Mouse (Mus musculus) brown adipose tissue, adult 24 weeks (tissue): ENCODE results near the gene Ctbp1. TPM values are rescaled to one million over a fixed set of nuclear protein-coding genes. Genes with fewer than 3 reads are reported as not detected.

Experiments
- H3K27ac ChIP-seq: fragments of 200-500 bp; replicated peaks from 2 replicates; pipeline ENCODE4 v1.5.1; 2012; ENCODE audit warnings: low read depth, mild to moderate bottlenecking, low read length
- H3K4me1 ChIP-seq: fragments of 200-500 bp; 2 replicates; pipeline ENCODE4 v1.6.1; 2012; ENCODE audit warnings: low read length, mixed read lengths; ENCODE audit not compliant: control insufficient read depth, insufficient read depth, insufficient read length
- H3K4me3 ChIP-seq: fragments of 200-500 bp; 2 replicates; pipeline ENCODE4 v1.5.1; 2012; ENCODE audit warnings: low read depth, mild to moderate bottlenecking, low read length, moderate library complexity; ENCODE audit not compliant: insufficient read depth
- polyA plus RNA-seq: library from polyadenylated mRNA; stranded (reverse); fragments of >200 nt; gene quantifications from 2 replicates; pipeline ENCODE4 v1.2.4, GENCODE M21; 2012; ENCODE audit not compliant: missing spikeins, insufficient read depth, insufficient read length

Ctbp1 gene
- polyA plus RNA-seq, 1 experiment, result 75.4 TPM

DNA sequence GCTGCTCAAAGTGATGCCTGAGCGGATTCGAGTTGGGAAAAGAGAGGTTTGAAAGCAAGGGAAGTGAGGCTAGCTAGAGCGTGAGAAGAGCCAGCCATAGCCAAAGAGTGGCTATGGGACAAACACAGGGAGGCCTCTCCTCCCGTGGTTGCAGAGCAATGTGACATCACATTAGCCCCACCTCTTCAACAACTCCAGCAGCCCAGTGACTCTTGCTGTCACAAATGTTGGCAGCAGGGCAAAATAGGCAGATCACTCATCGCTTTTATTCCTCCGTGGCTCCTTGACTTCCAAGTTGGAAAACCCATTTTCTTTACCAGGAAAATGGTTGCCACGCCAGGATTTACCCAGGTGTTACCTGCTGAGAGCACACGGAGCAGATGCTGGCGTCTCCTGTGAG is 67.7 kb downstream of the Ctbp1 start:
- H3K4me1 ChIP-seq, result peaks cover 10% of the 10 kb centered on the region; the same call in 1 of the 2 replicates
- no peak overlapping the region for H3K4me3 ChIP-seq

DNA sequence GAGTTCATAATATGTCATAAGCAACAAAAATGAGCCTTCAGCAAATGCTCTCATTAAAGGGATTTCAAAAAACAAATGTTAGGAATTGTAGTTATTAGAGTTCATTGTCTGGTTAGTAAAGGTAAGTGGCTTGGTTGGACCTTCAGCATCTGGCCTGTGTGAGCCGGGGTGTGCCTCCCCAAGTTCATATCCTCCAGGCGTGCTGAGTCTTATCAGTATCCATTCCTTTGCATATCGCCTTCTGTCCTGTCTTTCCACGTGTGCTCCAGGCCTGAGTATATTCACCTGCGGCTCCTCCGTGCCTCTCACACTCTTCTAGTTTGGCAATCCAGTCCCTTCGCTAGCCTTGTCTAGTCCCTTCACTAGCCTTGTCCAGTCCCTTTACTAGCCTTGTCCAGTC is 68.5 kb downstream of the Ctbp1 start:
- no peak overlapping the region for H3K4me3 ChIP-seq
- no peak overlapping the region for H3K27ac ChIP-seq
- peaks cover 10% of the 10 kb centered on the region; the same call in 1 of the 2 replicates for H3K4me1 ChIP-seq

More for the DNA sequence above, 67.7 kb downstream of the Ctbp1 start:
- H3K27ac ChIP-seq, result no peak overlapping the region

- Histone ChIP-seq H3K4me3 (no peak overlapping the region), H3K4me1 (peaks cover 6% of the 10 kb centered on the region; the same call in 1 of the 2 replicates), H3K27ac (no peak overlapping the region)
These were observed 70.5 kb downstream of the Ctbp1 start for GRCm38 (mm10) chr5:33204284-33204683.

GRCm38 (mm10) chr5:33203691-33204242 is 71.0 kb downstream of the Ctbp1 start:
- H3K4me3 ChIP-seq, result peak overlapping the region; percentile 24; the same call in 1 of the 2 replicates
- H3K4me1 ChIP-seq, result peaks cover 6% of the 10 kb centered on the region; the same call in 1 of the 2 replicates
- H3K27ac ChIP-seq, result 0 out of 2 replicates have a peak overlapping the region, but pooled peaks have one; percentile 18

DNA sequence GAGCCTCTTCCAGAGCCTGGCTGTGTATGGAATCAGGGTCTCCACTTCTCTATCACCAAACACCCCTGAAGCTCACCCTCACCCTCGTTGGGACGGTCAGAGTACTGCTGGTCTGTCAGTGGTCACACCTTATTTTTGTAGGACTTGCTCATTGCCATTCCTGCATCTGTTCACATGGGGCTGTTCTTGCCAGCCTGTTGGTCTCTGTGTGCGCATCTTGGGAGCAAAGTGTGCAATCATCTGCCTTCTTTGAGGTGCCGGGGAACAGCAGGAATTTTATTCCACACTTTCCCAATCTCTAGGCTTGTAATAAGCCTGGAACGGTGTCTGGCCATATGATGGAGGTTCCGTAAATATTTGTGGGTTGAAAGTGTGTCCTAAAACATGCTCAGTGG is 71.6 kb downstream of the Ctbp1 start:
- Histone ChIP-seq H3K4me1 (peaks cover 6% of the 10 kb centered on the region; the same call in 1 of the 2 replicates), H3K4me3 (no peak overlapping the region), H3K27ac (no peak overlapping the region)

GRCm38 (mm10) chr5:33202516-33203170 is 72.2 kb downstream of the Ctbp1 start:
- H3K4me1 ChIP-seq, result peaks cover 6% of the 10 kb centered on the region; the same call in 1 of the 2 replicates
- no peak overlapping the region for H3K27ac ChIP-seq
- H3K4me3 ChIP-seq, result no peak overlapping the region

DNA sequence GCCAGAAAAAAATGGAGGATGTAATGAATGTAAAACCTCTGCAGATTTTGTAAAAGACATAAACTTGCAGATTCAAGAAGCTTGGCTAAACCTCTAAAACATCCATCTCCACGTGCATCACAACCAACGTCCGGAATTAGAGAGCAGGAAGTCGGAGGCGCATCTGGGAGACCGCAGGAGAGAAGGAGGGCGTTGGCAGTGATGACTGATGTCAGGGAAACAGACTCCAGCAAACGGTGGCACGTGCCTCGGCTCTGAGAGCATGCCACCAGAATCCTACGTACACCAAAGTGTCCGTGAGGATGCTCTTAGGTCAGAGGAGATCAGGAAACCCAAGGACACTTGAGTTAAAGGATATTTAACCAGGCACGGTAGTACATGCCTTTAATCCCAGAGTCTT is 73.1 kb downstream of the Ctbp1 start:
- no peak overlapping the region for H3K4me3 ChIP-seq
- no peak overlapping the region for H3K27ac ChIP-seq
- H3K4me1 ChIP-seq, result no peaks in the 10 kb centered on the region

DNA sequence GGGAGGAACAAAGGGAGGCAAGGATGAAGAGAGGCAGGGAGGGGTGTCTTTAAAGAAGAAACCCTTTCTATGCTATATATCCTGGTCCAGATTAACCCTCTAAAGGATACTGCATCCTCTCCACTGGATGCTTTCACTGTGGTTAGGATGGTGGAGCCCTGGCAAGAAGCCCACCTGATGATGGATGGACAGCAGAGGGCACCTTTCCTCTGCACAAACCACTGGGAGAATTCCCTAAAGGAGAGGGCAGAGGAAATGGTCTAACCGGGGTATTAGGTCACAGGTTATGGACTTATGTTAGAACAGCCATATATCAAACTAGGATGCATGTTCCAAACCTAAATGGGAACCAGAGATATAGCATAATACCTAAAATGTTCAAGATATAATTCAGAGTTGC is 74.7 kb downstream of the Ctbp1 start:
- no peak overlapping the region for H3K27ac ChIP-seq
- H3K4me3 ChIP-seq, result no peak overlapping the region
- no peaks in the 10 kb centered on the region for H3K4me1 ChIP-seq

Other genes starting within 250 kb of the Ctbp1 start
- not detected in 2 replicates for gene Slc5a1, start 170.8 kb downstream of the Ctbp1 start, polyA plus RNA-seq
- gene Spon2, start 56.5 kb downstream of the Ctbp1 start, polyA plus RNA-seq, result 1.8 and 2.5 TPM in 2 replicates
- 50.3 and 54.4 TPM in 2 replicates for gene Maea, start 60.5 kb upstream of the Ctbp1 start, polyA plus RNA-seq
- gene Uvssa, start 103.6 kb upstream of the Ctbp1 start, polyA plus RNA-seq, result 3.6 and 3.9 TPM in 2 replicates
- gene Nkx1-1, start 159.0 kb upstream of the Ctbp1 start, polyA plus RNA-seq, result not detected in 2 replicates